Mouse (Mus musculus): Measurements from ENCODE around the gene Fhod1. TPM values are rescaled to one million over a fixed set of nuclear protein-coding genes. Genes with fewer than 3 reads are reported as not detected.

Gene Fhod1
- total RNA-seq, 1 experiment from 2014 or later: 4.2 TPM

DNA sequence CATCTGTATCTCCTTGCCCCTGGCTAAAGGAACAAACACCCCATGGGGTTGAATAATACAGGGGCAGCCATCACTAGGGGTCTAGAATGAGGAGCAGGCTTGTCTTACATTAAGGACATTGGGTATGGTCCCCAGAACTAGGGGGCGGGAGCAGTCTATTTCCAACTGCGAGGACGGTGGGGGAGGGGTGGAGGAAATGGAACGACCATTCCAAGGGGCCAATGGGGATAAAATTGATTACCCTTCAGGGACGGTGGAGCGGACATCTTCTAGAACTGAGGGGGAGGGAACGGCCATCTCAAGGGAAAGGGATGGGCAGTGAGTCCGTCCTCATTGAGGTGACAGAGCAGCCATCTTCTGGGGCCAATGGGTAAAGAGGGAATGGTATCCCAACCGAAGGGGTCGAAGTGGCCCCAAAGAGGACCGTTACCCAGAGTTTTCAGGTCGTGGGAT lies 22.1 kb downstream of the Fhod1 start:
- ATAC-seq (replicated peaks; ENCODE audit: low read depth, poor library complexity, severe bottlenecking): no peak

DNA sequence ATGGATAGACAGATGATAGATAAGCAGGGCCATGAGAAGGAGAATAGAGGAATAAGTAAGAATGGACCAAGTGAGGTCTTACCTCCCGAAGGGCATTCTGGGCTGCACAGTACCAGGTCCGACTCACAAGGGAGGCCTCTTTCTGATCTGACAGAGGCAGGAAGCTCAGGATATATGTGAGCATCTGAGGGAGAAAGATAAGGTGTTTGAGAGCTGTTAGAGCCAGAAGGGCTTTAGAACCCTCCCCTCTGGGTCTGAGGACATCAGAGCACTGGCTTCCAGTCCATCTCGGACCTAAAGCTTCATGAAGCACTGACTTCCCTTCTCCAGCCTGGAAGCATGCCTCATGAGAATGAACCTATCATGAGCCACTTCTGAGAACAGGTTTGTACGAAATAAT lies 24.6 kb downstream of the Fhod1 start:
- ATAC-seq (replicated peaks; ENCODE audit: low read depth, poor library complexity, severe bottlenecking): no peak

DNA sequence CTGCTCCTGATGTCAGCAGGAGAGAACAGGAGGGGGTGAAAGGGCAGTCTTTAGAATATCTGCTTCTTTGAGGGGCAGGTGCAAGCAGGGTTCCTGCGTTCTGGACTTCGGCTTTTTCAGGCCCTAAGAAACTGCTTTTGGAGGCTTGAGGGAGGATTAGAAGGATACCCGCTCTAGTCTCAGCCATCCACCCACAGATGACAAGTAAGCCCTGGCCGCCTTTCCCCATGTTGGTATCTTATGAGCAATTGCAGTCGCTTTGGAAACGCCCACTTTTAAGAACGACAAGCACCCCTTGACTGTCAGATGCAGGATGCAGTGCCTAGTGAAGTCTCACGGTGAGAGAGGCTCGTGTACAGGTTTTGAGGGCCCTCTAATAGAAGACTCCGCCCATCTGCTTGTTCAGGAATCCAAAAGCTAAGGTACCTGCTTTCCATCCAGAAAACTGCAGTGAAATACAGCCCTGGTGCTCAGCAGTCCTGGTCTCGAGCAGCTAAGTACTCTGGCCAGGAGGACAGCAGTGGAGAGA lies 29.0 kb downstream of the Fhod1 start:
- no peak for ATAC-seq (replicated peaks; ENCODE audit: low read depth, poor library complexity, severe bottlenecking)

DNA sequence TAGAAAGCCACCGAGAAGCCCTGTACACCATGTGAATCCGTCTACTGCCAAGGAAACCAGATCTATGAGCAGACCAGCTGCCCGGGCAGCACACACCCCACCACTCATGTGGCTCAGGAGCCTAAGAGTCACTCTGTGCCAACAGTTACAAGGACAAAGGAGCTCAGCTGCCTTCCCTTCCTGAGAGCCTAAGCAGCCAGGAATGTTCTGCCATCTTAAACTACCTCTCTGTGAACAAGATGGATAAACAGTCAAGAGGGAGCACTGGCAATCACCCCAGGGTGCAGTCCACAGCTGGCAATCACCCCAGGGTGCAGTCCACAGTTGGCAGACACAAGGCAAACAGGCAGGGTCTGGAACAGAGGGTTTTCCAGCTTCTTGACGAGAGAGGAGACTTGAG lies 29.8 kb downstream of the Fhod1 start:
- ATAC-seq (replicated peaks; ENCODE audit: low read depth, poor library complexity, severe bottlenecking): no peak

DNA sequence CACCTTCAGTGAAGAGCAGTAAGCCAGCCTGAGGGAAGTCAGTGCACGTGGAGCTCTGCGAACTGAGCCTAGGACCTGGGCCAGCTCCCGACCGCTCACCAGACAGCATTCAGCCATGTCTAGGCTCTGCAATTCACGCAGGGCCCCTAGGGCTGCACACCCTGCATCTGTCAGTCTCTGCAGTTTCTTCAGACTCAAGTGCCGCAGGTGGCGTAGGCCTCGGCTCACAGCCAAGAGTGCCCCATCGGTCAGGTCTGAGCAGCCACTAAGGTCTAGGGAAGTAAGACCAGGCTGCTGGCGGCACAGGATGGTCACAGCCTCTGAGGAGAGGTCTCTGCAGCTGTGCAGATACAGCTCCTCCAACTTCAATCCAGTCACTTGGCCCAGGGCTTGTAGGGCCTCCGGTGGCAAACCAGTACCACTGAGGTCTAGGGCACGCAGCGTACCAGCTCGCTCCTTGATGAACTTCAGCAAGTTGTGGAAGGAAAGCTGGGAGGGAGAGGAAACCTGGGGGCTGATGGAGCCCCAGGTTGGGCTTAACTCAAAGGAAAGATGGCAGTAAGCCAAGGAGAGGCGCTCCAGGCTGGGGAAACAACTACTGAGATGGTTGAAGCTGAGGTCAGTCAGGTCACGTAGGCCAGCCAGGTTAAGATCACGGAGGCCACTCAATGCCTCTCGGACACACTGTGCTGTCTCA lies 32.5 kb downstream of the Fhod1 start:
- no peak for ATAC-seq (replicated peaks; ENCODE audit: low read depth, poor library complexity, severe bottlenecking)

DNA sequence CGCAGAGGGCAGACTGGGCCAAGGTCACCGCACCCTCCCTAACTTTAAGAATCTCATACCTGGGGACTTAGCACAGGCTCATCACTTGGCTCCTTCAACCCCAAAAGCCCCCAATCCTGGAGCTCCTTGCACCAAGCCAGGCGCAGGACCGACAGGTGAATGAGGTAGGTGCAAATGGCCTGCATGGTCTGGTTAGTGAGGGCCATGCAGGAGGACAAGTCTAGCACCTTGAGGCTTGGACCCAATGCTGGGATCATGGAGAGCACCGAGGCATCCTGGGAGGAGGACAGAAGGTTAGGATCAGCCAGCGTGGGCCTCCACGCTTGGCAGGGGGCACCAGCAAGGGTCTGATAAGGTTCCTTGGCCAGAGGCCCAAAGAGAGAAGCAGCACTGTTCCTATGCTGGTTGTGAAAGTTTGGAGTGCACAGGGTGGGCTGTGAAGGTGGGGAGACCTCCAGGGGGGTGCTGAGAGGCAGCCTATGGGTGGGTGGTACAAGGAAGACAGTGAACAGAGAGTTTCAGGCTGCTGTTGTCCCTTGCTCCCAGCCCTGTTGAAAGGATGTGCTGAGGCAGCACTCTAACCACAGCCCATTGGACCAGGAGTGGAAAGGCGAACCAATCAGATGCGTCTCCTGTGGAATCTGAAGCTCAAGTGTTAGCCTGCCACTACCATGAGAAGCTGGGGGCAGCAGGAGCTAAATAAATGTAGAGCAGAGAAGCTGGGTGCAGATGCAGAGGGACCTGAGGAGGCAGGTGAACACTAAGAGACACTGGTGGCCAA lies 33.9 kb downstream of the Fhod1 start:
- ATAC-seq (replicated peaks; ENCODE audit: low read depth, poor library complexity, severe bottlenecking): no peak

DNA sequence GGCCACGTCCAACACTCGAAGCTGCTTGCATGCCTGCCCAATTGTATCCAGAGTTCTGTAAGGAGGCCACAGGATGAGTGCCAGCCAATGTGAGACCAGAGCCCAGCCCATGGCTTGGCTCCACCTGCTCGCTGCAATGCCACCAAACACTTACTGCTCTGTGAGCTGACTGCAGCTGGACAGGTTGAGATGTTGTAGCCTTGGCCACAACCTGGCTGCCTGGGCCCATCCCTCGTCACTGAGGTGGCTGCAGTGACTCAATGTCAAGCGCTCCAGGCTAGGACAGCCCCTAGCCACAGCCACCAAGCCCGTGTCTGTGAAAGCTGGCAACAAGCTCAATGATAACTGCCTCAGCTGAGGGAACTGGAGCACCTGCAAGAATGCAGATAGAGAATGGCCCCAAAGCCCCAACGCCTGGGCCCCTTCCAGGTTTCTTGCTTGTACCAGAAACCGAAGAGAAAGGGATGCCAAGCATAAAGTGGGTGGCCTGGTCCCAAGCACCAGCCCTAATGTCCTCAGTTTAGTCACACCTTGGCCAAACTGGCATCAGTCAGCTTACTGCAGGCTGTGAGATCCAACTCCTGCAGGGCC lies 34.8 kb downstream of the Fhod1 start:
- ATAC-seq (replicated peaks; ENCODE audit: low read depth, poor library complexity, severe bottlenecking): no peak; the same call in 1 of the 2 replicates

DNA sequence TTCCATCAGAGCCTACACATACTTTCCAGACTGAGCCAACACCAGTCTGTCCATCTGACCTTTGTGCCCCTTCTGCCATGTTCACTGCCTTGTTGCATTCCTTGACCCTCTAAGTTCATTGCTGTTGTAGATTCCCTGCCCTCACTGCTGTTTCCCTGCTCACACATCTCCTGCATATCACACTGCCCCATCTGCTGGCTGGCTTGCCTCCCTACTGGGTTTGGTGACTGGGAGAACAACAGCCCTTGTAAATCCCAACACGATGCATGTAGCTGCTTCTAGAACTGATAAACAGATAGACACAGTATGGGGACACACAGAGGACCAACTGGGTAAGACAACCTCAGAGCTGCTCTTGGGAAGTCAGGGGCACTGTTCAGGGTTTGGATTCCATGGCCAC lies 36.0 kb downstream of the Fhod1 start:
- ATAC-seq (replicated peaks; ENCODE audit: low read depth, poor library complexity, severe bottlenecking): peak; percentile 35

DNA sequence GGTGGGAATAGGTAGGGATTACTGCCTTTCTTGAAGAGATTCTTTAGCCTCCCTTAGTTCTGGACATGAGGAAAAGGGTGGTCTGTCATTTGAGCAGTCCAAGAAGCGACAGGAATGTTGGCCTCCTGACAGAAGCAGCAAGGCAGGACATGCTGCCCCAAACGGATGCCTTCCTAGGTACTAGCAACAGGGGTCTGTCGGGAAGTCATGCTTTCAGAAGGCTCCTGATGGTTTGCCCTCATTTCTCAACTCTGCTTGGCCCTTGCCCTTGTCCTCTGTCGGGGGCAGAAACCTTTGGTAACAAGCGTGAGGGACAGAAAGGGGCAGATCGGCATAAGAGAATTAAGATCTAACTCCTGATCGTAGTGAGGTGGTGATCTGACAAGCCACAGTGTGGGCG lies 37.6 kb downstream of the Fhod1 start:
- no peak for ATAC-seq (replicated peaks; ENCODE audit: low read depth, poor library complexity, severe bottlenecking)

DNA sequence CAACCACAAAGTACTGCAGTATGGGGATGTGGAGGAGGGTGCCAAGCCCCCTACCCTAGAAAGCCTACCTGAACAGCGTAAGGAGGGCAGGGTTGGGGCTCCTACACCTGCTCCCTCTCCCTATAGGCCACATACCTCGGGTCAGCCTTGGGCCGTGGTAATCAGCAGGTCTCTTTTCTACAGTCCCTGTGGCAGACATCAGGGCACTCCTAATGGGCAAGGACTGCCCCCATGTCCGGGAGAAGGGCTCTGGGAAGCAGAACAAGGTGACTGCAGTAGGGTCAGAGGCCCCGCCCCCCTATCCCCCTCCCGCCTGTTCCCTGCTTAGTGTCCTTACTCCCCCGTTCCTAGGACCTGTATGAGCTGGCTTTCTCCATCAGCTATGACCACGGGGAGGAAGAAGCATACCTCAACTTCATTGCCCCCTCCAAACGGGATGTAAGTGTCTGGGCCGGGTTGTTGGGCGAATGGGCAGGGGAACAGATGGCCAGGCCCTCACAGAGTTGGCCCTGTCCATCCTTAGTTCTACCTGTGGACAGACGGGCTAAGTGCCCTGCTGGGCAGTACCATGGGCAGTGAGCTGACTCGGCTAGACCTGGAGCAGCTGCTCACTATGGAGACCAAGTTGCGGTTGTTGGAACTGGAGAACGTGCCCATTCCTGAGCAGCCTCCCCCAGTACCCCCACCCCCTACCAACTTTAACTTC lies 38.5 kb downstream of the Fhod1 start:
- ATAC-seq (replicated peaks; ENCODE audit: low read depth, poor library complexity, severe bottlenecking): no peak

DNA sequence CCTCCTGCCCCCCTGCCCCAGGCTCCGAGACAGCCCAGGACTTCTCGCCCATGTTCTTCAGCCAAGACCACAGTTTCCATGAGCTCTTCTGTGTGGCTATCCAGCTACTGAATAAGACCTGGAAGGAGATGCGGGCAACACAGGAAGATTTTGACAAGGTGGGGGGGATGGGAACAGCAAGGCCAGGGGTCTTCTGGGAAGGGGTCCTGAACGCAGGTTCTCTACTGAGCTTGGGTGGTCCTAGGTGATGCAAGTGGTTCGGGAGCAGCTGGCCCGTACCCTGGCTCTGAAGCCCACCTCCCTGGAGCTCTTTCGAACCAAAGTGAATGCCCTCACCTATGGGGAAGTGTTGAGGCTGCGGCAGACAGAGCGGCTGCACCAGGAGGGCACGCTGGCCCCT lies 39.3 kb downstream of the Fhod1 start:
- ATAC-seq (replicated peaks; ENCODE audit: low read depth, poor library complexity, severe bottlenecking): no peak

DNA sequence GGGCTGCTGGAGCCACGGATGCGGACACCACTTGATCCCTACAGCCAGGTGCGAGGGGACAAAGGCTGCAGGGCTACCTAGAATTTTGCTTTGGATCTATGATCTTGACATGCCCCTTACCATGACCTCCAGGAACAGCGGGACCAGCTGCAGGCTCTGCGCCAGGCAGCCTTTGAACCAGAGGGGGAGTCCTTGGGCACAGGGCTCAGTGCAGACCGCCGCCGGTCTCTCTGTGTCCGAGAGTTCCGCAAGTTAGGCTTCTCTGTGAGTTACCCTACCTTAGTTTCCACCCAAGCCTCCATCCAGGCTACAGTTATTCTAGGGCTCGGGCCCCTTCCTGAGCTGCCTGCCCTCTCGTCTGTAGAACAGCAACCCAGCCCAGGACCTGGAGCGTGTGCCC lies 40.1 kb downstream of the Fhod1 start:
- ATAC-seq (replicated peaks; ENCODE audit: low read depth, poor library complexity, severe bottlenecking): no peak

DNA sequence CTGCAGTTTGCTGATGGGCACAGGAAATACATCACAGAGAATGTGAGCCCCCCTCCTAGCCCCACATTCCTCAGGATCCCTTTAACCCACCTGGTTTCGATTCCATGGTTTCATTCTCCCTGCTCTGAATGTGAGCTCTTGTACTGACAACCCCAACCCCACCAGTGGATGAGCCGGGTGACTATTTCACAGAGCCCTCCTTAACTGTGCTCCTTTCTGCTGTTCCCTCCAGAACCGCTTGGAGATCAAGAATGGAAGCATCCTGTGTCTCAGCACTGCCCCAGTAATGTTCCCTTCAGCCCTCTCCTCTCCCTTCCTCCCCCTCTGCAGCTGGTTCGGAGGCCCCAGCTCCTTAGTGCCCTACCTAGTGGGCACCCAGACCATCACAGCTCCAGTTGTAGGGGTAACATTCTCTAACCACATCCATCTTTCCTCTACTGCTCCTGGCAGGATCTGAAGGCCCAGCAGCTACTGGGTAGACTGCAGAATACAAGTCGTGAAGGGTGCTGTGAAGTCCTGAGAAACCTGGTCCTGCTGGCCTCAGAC lies 41.5 kb downstream of the Fhod1 start:
- ATAC-seq (replicated peaks; ENCODE audit: low read depth, poor library complexity, severe bottlenecking): no peak

DNA sequence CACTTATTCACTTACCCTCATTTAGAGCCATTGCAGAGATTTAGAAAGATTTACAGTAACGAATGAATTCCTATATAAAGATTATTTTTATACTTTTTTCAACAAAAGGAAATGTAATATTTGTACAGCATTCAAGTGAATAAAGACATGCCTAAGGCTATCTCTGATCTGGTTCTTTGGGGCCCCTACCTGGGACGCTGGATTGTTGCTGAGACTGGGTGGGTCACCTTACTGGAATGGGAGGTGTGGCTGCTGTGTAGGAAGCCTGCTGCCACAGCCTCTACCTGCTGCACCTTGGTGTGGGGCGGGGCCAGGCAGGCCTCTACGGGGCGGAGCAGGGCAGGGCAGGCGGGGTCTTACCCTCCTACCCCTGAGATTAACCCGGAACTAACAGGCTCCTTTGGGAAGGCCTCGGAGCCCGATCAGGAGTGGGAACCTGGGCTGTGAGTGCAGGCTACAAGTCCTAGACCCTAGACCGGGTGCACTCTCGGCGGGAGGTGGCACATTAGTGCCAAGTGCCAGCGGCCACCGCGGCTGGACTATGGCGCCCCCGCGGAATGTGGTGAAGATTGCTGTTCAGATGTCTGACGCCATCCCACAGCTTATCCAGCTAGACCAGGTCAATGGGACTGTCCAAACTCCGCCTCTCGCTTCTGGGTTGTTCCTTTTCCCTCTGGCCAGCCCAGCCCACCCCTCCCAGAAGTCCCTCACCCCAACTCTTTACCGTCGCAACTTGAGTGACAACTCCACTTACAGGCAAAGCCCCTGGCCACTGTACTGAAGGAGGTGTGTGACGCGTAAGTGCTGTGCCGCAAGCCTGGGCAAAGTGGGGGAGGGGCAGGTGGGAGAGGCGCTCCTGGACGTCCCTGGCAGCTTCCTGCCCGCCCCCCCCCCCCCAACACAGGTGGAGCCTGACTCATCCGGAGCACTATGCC lies 42.3 kb downstream of the Fhod1 start, which contains the start of gene Elmo3:
Elmo3 (plus strand) TSS at position 391 of the 935 bp plus-strand sequence.
- peak; percentile 45 for ATAC-seq (replicated peaks; ENCODE audit: low read depth, poor library complexity, severe bottlenecking)

DNA sequence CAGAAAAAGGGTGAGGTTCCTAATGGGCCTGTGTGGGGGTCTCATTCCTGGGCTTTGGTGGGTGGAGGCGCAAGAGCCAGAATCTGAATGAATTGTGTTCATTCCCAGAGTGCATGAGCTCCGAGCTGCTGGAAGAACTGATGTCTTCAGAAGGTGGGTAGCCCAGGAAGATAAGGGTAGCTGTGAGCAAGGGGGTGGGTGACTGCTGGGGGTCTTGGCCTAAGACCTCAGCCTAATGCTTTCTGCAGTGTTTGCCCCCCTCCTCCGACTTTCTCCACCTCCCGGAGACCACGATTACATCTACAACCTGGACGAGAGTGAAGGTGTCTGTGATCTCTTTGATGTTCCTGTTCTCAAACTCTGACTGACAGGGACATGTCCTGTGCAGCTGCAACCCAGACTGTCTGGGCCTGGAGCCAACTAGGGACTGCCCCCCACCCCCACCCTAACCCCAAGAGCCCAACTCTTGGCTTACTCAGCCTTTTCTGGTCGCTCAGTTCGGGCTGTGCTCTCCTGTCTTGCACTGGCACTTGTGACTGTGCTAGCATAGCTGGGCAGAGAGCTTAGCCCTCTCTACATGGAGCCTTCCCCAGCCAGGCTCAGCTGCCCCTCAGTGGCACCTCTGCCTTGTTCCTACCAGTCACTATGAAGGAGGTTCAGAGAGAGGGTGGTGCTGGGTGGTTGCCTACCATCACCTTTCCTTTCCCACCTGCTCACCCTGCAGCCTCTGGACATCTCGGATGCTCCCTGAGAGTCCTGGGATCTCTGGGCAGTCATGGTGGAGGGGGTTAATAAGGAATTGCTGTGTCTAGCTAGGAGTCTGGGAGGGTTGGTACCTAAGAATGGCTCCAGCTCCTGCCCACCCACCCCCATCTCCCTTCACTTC lies 43.2 kb downstream of the Fhod1 start:
- peak; percentile 26 for ATAC-seq (replicated peaks; ENCODE audit: low read depth, poor library complexity, severe bottlenecking)

DNA sequence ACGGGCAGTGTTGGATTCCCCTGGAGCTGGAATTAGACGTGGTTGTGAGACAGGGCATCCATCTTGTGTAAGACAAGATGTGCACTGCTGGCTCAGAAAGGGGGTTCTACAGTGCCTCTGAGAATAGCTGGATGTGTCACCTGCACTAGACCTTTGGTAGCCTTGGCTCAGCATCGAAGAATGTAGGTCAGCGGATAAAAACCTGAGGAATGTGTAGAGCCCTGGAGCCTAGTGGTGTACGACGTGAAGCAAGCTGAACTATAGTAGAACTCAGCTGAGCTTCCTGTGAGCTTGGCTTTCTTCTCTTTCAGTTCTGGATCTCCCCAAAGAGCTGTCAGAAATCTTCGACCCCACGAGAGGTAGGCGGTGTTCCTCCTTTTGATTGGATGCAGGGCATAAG lies 43.9 kb downstream of the Fhod1 start:
- ATAC-seq (replicated peaks; ENCODE audit: low read depth, poor library complexity, severe bottlenecking): no peak

DNA sequence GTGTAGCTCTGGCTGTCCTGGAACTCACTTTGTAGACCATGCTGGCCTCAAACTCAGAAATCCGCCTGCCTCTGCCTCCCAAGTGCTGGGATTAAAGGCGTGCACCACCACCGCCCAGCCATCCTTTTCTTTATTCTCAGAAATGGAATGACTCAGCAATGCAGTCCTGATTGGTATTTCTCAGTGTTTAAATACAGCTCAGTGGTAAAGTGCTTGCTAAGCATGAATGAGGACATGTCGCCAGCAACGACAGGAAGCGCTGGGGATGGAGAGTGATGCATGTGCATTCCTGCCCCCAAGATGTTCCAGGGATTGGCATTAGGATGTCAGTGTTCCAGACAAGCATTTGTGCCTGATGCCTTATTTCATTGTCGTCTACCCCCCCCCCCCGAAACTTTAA lies 44.4 kb downstream of the Fhod1 start:
- no peak for ATAC-seq (replicated peaks; ENCODE audit: low read depth, poor library complexity, severe bottlenecking)

DNA sequence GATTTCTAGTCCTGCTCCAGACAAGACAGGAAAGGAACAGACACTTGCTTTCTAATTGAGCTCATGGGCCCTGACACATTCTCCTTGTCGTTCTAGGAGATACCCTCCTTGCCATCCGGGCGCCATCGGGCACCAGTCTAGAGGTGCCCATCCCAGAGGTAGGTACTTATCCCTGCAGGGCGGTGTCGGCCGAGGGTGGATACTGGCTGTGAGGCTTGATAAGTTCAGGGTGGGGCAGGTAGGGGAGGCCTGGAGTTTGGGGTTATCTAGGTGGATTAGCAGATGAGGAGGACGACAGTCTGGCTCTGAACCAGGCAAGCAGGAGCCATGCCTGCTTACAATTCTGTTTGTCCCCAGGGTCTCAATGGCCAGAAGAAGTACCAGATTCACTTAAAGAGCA lies 47.8 kb downstream of the Fhod1 start:
- no peak; the same call in 1 of the 2 replicates for ATAC-seq (replicated peaks; ENCODE audit: low read depth, poor library complexity, severe bottlenecking)

All from common myeloid progenitor, adult 5-6 weeks (primary cell).